Mouse (Mus musculus) midbrain, embryonic 13.5 days (tissue): Measurements from ENCODE around the gene Rnf185. TPM values are rescaled to one million over a fixed set of nuclear protein-coding genes. Genes with fewer than 3 reads are reported as not detected.

ENCODE experiments used
- ATAC-seq: fragments of 200-750 bp; cut with Nextera tagmentation; 2 replicates; pipeline ENCODE4 v1.8.0; 2017; ENCODE audit warnings: mild to moderate bottlenecking, moderate TSS enrichment, moderate library complexity
- H3K27ac ChIP-seq: fragments of 300-500 bp; sonication (generic); 2 replicates; pipeline ENCODE4 v1.5.1; 2015; ENCODE audit warnings: inconsistent platforms, mild to moderate bottlenecking, moderate library complexity
- H3K27me3 ChIP-seq: fragments of 300-500 bp; sonication (generic); 2 replicates; pipeline ENCODE4 v1.6.1; 2015; ENCODE audit warnings: mild to moderate bottlenecking, inconsistent platforms
- H3K36me3 ChIP-seq: fragments of 300-500 bp; sonication (generic); 2 replicates; pipeline ENCODE4 v1.6.1; 2015; ENCODE audit warnings: mild to moderate bottlenecking, inconsistent platforms
- H3K4me1 ChIP-seq: fragments of 300-500 bp; sonication (generic); replicated peaks from 2 replicates; pipeline ENCODE4 v1.6.1; 2015; ENCODE audit warnings: inconsistent platforms
- H3K4me2 ChIP-seq: fragments of 300-500 bp; sonication (generic); replicated peaks from 2 replicates; pipeline ENCODE4 v1.6.1; 2015; ENCODE audit warnings: moderate library complexity, mild to moderate bottlenecking, inconsistent platforms
- H3K4me3 ChIP-seq: fragments of 300-500 bp; sonication (generic); replicated peaks from 2 replicates; pipeline ENCODE4 v1.5.1; 2015; ENCODE audit warnings: mild to moderate bottlenecking, inconsistent platforms
- H3K9ac ChIP-seq: fragments of 300-500 bp; sonication (generic); replicated peaks from 2 replicates; pipeline ENCODE4 v1.6.1; 2015; ENCODE audit warnings: mild to moderate bottlenecking, inconsistent platforms
- H3K9me3 ChIP-seq: fragments of 300-500 bp; sonication (generic); 2 replicates; pipeline ENCODE4 v1.6.1; 2016; ENCODE audit warnings: mild to moderate bottlenecking, inconsistent platforms
- WGBS: fragments of 180-500 bp; shearing (Covaris S2); methylation state at CpG from one replicate; pipeline ENCODE4 v1.1.7; 2015; 5-methylcytosine and 5-hydroxymethylcytosine counted together
- polyA plus RNA-seq: library from polyadenylated mRNA; unstranded; fragments of >200 nt; fragmentation: Nextera tagmentation; extraction: Ambion mirVana; gene quantifications from 2 replicates; pipeline ENCODE4 v1.2.1, GENCODE M21; 2015

Rnf185 gene
- polyA plus RNA-seq, 1 experiment from 2014 or later = 49.3 TPM

GRCm38 (mm10) chr11:3408997-3409732 lies 43.0 kb downstream of the Rnf185 start, which contains the start of gene Limk2:
Gene Limk2 (minus strand): TSS chr11:3409189.
- H3K4me2 ChIP-seq = peak within 1 kb of the TSS; percentile 63
- ATAC-seq = peak; percentile 97
- H3K36me3 ChIP-seq = peaks cover 6% of the 10 kb centered on the region; the same call in 1 of the 2 replicates
- peak within 1 kb of the TSS; percentile 68 for H3K4me3 ChIP-seq
- WGBS = 3% methylated on average over 43 of the region's 45 CpGs
- H3K27ac ChIP-seq = peak within 1 kb of the TSS; percentile 56; the same call in 1 of the 2 replicates
- no peaks in the 10 kb centered on the region for H3K9me3 ChIP-seq
- peak within 1 kb of the TSS; percentile 76 for H3K9ac ChIP-seq
- H3K4me1 ChIP-seq = peaks cover 15% of the 10 kb centered on the region
- H3K27me3 ChIP-seq = no peaks in the 10 kb centered on the region

DNA sequence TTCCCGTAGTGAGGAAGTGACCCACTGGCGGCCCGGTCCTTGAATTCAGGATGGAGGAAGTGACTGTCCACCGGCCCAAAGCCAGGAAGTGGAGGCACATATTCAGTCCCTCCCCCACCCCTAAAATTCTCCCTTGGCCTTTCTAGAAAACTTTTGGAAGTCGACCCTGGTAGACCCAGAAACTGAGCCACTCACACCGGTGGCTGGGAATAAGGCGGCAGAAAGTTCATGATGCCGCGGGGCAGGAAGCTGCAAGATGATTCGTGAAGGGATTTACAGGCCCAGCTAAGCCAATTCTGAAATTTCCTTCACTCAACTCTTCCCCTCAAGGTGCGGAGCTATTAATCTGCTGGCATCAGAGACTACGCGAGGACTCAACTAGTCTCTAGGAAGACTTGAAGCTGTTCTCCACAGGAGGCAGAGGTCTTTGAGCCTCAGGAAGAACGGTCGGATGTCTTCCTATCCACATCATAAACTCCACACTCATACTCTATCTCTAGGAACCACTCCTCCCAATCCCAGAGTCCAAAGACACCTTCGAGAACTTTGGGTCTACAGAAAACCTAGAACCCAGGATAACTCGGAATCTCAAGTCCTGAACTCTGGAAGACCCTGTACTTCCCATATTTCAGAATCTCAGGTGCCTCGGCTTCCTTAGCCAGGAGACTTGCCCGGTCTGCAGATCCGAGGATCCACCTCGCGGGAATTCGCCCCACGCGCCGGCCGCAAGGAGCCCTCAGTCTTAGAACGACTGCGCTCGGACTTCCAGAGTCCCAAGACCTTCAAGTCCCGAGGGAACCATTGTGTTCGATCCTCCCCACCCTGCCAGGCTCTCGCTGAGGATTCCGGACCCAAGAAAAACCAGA lies 43.8 kb downstream of the Rnf185 start:
- peak overlapping the region; percentile 63 for H3K4me2 ChIP-seq
- 8% methylated on average over 34 of the region's 34 CpGs for WGBS
- peak overlapping the region; percentile 56; the same call in 1 of the 2 replicates for H3K27ac ChIP-seq
- no peaks in the 10 kb centered on the region for H3K36me3 ChIP-seq
- H3K27me3 ChIP-seq = no peaks in the 10 kb centered on the region
- peak overlapping the region; percentile 68 for H3K4me3 ChIP-seq
- peak overlapping the region; percentile 76 for H3K9ac ChIP-seq
- no peaks in the 10 kb centered on the region for H3K9me3 ChIP-seq
- ATAC-seq = no peak
- peaks cover 15% of the 10 kb centered on the region for H3K4me1 ChIP-seq

DNA sequence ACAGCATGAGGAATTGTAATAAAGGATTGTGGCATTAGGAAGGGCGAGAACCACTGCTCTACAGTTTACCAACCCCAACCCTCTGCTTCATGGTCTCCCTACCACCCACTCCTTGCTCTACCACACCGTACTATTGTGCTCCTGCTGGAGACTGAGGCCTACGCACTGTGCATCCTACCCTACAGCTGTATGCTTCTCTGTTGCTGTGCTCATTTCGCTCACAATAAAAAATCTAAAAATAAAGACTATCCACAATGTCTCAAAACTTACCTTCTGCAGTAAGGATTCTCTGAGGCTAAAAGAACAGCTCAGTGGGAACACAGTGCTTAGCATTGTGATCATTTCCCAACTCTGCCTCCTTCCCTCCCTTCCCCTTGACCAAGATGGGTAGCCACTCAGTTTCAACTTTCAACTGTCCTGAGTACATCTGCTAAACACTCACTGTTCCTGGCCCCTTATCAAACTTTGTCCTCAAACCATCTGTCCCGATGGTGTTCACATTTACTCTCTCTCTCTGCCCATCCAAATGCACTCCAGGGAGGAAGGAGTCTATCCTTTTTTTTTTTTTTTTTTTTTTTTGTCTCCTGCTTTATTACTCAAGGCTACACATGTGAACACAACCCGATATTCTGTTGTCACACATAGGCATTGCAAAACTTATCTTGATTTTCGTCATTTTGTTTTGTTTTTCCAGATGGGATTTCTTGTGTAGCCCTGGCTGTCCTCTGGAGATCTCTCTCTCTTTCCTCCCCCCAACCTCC lies 47.7 kb downstream of the Rnf185 start:
- Histone ChIP-seq H3K36me3 (no peaks in the 10 kb centered on the region), H3K27me3 (no peaks in the 10 kb centered on the region), H3K4me3 (no peak overlapping the region), H3K9me3 (no peaks in the 10 kb centered on the region), H3K9ac (no peak overlapping the region), H3K4me2 (no peak overlapping the region), H3K4me1 (peaks cover 15% of the 10 kb centered on the region), H3K27ac (no peak overlapping the region)
- no peak for ATAC-seq
- 93% methylated on average over 7 of the region's 7 CpGs for WGBS

DNA sequence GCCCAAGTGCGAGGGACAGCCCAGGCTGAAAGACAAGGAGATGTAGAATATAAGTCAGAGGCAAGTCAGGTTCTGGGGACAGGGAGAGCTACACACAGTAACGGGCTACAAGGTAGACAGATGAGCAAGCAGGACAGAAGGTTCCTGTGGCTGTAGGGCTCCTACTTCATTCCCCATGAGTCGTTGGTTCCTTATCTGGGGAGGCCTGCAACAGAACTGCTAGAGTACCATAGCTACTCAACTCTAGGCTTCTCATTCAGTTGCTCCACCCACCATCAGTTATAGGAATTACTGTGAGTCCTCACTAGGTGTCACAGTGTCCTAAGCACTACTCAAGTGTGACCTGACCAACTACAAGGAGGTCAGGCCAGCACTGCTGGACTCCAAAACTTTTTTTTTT lies 49.1 kb downstream of the Rnf185 start:
- Histone ChIP-seq H3K9me3 (no peaks in the 10 kb centered on the region), H3K9ac (no peak overlapping the region), H3K4me2 (no peak overlapping the region), H3K27ac (no peak overlapping the region), H3K4me1 (peaks cover 4% of the 10 kb centered on the region), H3K27me3 (no peaks in the 10 kb centered on the region), H3K36me3 (no peaks in the 10 kb centered on the region), H3K4me3 (no peak overlapping the region)
- WGBS = 83% methylated on average over 3 of the region's 3 CpGs
- no peak for ATAC-seq

DNA sequence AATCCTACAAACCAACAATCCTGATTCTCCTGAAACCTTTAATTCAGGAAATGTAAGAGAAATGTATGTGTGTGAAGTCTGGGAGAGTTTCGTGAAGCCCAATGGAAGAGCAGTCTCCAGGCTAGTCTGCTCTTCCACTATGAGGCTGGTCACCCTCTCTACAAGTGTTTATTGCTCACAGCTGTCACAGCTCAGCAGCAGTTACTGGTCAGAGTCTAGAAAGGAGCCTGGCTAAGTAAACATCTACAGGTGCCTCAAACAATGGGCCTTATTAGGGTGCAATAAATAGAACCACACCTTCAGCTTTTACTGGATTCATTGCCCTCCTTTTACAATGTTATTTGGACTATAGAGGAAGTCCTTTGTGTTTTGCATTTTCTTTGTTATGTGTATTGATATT lies 53.8 kb downstream of the Rnf185 start:
- no peak overlapping the region for H3K4me2 ChIP-seq
- no peaks in the 10 kb centered on the region for H3K36me3 ChIP-seq
- H3K4me1 ChIP-seq = peaks cover 16% of the 10 kb centered on the region
- WGBS = 96% methylated on average over 1 of the region's 1 CpGs
- no peak overlapping the region for H3K4me3 ChIP-seq
- H3K27ac ChIP-seq = no peak overlapping the region
- H3K9ac ChIP-seq = no peak overlapping the region
- no peaks in the 10 kb centered on the region for H3K9me3 ChIP-seq
- ATAC-seq = no peak
- no peaks in the 10 kb centered on the region for H3K27me3 ChIP-seq

- no peak overlapping the region for H3K9ac ChIP-seq
- peak overlapping the region; percentile 61 for H3K27ac ChIP-seq
- peaks cover 16% of the 10 kb centered on the region for H3K4me1 ChIP-seq
- H3K4me2 ChIP-seq = no peak overlapping the region
- 28% methylated on average over 8 of the region's 8 CpGs for WGBS
- no peaks in the 10 kb centered on the region for H3K36me3 ChIP-seq
- ATAC-seq = peak; percentile 82
- H3K9me3 ChIP-seq = no peaks in the 10 kb centered on the region
- no peaks in the 10 kb centered on the region for H3K27me3 ChIP-seq
- H3K4me3 ChIP-seq = no peak overlapping the region
Measured at GRCm38 (mm10) chr11:3396562-3396961, 55.6 kb downstream of the Rnf185 start.

DNA sequence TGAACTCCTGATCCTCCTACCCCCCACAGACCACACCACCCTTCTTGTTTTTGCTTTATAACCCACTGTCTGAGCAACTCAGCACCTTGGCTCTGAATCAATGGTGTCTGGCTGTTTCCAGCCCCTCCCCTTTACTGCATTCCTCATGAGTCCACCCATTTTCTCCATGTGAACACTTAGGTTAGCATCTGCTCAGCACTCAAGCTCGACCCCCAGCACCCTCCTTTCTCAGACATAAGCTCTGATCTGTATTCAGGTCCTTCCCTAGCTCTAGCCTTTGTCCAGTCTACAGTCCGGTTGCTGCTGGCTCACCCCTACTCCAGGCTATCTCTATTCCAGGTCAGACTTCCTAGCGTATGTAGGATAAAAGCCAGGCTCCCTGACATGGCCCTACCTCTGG lies 56.1 kb downstream of the Rnf185 start:
- Histone ChIP-seq H3K4me1 (peaks cover 16% of the 10 kb centered on the region), H3K36me3 (peaks cover 3% of the 10 kb centered on the region; the same call in 1 of the 2 replicates), H3K27me3 (no peaks in the 10 kb centered on the region), H3K9ac (no peak overlapping the region), H3K4me2 (no peak overlapping the region), H3K9me3 (no peaks in the 10 kb centered on the region), H3K27ac (peak overlapping the region; percentile 61), H3K4me3 (no peak overlapping the region)
- ATAC-seq = peak; percentile 86
- WGBS = 31% methylated on average over 3 of the region's 3 CpGs

DNA sequence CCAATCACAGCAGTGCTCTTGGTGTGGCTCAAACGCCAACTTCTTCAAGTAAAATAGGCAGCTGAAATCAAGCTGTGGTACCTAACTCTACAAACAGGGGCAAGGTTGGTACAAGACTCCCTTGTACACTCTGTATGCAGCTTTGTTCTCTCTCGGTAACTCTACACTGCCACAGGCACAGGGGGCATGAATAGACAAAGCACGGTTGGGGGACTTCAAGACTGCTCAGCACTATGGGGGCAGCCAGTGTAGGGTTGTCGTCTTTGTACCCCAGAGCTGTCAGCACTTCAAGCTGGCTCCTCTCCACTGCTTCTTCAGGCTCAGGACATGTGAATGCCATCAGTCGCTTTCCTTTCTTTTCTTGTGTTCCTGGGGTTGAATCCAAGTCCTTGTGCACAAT lies 57.6 kb downstream of the Rnf185 start:
- Histone ChIP-seq H3K9ac (no peak overlapping the region), H3K27me3 (no peaks in the 10 kb centered on the region), H3K9me3 (no peaks in the 10 kb centered on the region), H3K36me3 (peaks cover 5% of the 10 kb centered on the region; the same call in 1 of the 2 replicates), H3K4me3 (no peak overlapping the region), H3K4me1 (peaks cover 16% of the 10 kb centered on the region), H3K27ac (no peak overlapping the region), H3K4me2 (no peak overlapping the region)
- ATAC-seq = no peak
- WGBS = 54% methylated on average over 5 of the region's 5 CpGs

- H3K4me2 ChIP-seq = no peak overlapping the region
- H3K36me3 ChIP-seq = peaks cover 5% of the 10 kb centered on the region; the same call in 1 of the 2 replicates
- WGBS = 80% methylated on average over 8 of the region's 8 CpGs
- H3K27ac ChIP-seq = no peak overlapping the region
- no peaks in the 10 kb centered on the region for H3K9me3 ChIP-seq
- ATAC-seq = no peak
- H3K4me3 ChIP-seq = no peak overlapping the region
- no peaks in the 10 kb centered on the region for H3K27me3 ChIP-seq
- no peak overlapping the region for H3K9ac ChIP-seq
- peaks cover 16% of the 10 kb centered on the region for H3K4me1 ChIP-seq
Measured at GRCm38 (mm10) chr11:3392526-3392925, 59.6 kb downstream of the Rnf185 start.

GRCm38 (mm10) chr11:3390789-3391188 lies 61.4 kb downstream of the Rnf185 start:
- Histone ChIP-seq H3K36me3 (peaks cover 5% of the 10 kb centered on the region; the same call in 1 of the 2 replicates), H3K27me3 (no peaks in the 10 kb centered on the region), H3K9me3 (no peaks in the 10 kb centered on the region), H3K27ac (no peak overlapping the region), H3K9ac (no peak overlapping the region), H3K4me1 (no peaks in the 10 kb centered on the region; the same call in 1 of the 2 replicates), H3K4me3 (no peak overlapping the region), H3K4me2 (no peak overlapping the region)
- ATAC-seq = no peak
- 94% methylated on average over 5 of the region's 5 CpGs for WGBS

- ATAC-seq = no peak
- Histone ChIP-seq H3K4me1 (no peaks in the 10 kb centered on the region), H3K27ac (no peak overlapping the region), H3K9me3 (no peaks in the 10 kb centered on the region), H3K36me3 (peaks cover 5% of the 10 kb centered on the region; the same call in 1 of the 2 replicates), H3K27me3 (no peaks in the 10 kb centered on the region), H3K4me2 (no peak overlapping the region), H3K4me3 (no peak overlapping the region), H3K9ac (no peak overlapping the region)
- WGBS = 80% methylated on average over 5 of the region's 5 CpGs
Measured at GRCm38 (mm10) chr11:3389996-3390395, 62.2 kb downstream of the Rnf185 start.
